Mouse (Mus musculus): ENCODE results near the gene Cmss1. TPM values are rescaled to one million over a fixed set of nuclear protein-coding genes. Genes with fewer than 3 reads are reported as not detected.

Gene Cmss1
- total RNA-seq, 2 experiments from 2014 or later, result 16.2 to 16.3 TPM

- DNase-seq (ENCODE audit: low spot score in 2 of 2), result no peak
- no peak for TF ChIP-seq CTCF (conservative IDR thresholded peaks at IDR 0.05)
- no peak overlapping the region for H3K4me3 ChIP-seq
- H3K27ac ChIP-seq, result no peak overlapping the region
Observed at GRCm38 (mm10) chr16:57530547-57530946, 76.1 kb downstream of the Cmss1 start.

GRCm38 (mm10) chr16:57528457-57528856 is 78.2 kb downstream of the Cmss1 start:
- TF ChIP-seq CTCF (conservative IDR thresholded peaks at IDR 0.05), result no peak

GRCm38 (mm10) chr16:57526893-57527292 is 79.8 kb downstream of the Cmss1 start:
- no peak overlapping the region for H3K4me3 ChIP-seq
- no peak for TF ChIP-seq CTCF (conservative IDR thresholded peaks at IDR 0.05)
- DNase-seq (ENCODE audit: low spot score in 2 of 2), result no peak
- H3K27ac ChIP-seq, result no peak overlapping the region

More at GRCm38 (mm10) chr16:57528457-57528856, 78.2 kb downstream of the Cmss1 start:
- Histone ChIP-seq H3K4me3 (no peak overlapping the region), H3K27ac (no peak overlapping the region)
- DNase-seq (ENCODE audit: low spot score in 2 of 2), result no peak

GRCm38 (mm10) chr16:57525476-57525875 is 81.2 kb downstream of the Cmss1 start:
- no peak overlapping the region for H3K4me3 ChIP-seq
- no peak for TF ChIP-seq CTCF (conservative IDR thresholded peaks at IDR 0.05)
- no peak overlapping the region for H3K27ac ChIP-seq
- no peak for DNase-seq (ENCODE audit: low spot score in 2 of 2)

DNA sequence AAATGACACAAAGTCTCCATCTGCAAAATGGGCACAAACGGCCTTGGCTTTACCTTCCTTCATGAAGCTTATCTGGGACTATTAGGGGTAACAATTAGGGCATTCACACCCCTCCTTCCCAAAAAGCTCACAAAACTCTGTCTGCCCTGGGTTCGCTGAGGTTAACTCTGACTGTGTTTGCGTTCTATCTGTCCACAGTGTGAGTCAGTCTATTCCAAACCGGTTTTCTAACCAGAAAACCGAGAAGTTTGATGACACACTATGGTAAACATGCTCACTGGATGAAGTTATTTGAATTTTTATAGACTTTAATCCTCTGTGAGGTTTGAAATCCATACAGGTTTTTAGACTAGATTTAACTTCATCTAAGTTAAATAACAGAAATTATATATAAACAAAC is 81.6 kb downstream of the Cmss1 start:
- no peak for TF ChIP-seq CTCF (conservative IDR thresholded peaks at IDR 0.05)
- H3K27ac ChIP-seq, result no peak overlapping the region
- DNase-seq (ENCODE audit: low spot score in 2 of 2), result no peak
- H3K4me3 ChIP-seq, result no peak overlapping the region

DNA sequence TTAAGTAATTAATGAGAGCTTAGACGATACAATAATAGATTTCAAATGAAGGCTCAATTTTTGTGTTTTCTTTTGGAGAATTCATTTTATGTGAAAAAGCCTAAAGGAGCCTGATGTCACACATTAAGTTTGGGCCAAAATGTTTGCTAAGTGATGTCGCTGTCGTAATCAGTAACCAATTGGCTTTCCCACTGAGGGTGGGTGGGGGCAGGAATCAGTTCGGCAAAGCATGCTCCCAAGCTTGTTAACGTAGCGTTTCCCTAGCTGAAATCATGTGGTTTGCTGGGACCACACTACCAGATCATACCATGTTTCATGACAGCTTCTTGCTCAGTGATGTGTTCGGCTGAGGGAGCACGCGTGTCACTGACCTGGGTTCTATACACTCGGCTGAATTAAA is 91.0 kb downstream of the Cmss1 start:
- no peak for DNase-seq (ENCODE audit: low spot score in 2 of 2)
- no peak overlapping the region for H3K27ac ChIP-seq
- TF ChIP-seq CTCF (conservative IDR thresholded peaks at IDR 0.05), result no peak
- no peak overlapping the region for H3K4me3 ChIP-seq

GRCm38 (mm10) chr16:57514371-57514770 is 92.3 kb downstream of the Cmss1 start:
- TF ChIP-seq CTCF (conservative IDR thresholded peaks at IDR 0.05), result no peak
- Histone ChIP-seq H3K4me3 (no peak overlapping the region), H3K27ac (no peak overlapping the region)
- DNase-seq (ENCODE audit: low spot score in 2 of 2), result no peak

DNA sequence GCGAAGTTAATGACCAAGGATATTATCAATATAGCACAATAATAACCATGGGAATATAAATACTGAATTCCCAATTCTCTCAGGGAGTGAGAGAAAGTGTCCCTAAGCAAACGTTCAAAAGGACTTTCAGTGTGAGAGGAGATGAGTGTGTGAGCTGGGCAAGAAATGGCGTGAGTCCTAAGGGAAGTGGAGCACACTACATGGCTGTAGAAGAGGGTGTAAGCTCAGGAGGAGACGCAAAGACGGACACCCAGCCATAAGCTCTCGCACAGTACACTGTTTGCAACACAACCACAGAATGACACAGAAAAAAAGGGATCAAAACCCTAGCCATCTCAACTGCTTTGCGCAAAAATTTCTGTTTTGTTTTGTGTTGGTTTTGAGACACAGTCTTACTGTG is 93.1 kb downstream of the Cmss1 start:
- TF ChIP-seq CTCF (conservative IDR thresholded peaks at IDR 0.05), result no peak
- Histone ChIP-seq H3K27ac (no peak overlapping the region), H3K4me3 (no peak overlapping the region)
- no peak for DNase-seq (ENCODE audit: low spot score in 2 of 2)

DNA sequence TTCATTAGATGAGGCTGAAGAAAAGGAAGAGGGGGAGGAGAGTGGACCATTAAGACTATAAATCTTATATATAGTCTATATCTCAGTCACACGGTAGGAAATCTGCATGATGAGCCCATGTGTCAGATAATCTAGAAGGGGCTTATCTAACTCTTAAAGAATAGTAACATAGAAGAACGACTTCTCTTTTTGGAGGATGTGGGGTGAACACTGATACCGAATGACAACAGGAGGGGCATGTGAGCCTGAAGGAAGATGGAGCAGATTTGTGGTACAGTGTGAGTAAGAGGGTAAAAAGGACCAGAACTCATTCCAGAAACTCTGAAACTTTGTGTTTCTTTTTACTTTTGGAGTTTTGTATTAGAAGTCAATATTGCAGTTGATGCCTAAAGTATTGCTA is 97.6 kb downstream of the Cmss1 start:
- Histone ChIP-seq H3K4me3 (no peak overlapping the region), H3K27ac (no peak overlapping the region)
- no peak for DNase-seq (ENCODE audit: low spot score in 2 of 2)
- no peak for TF ChIP-seq CTCF (conservative IDR thresholded peaks at IDR 0.05)

DNA sequence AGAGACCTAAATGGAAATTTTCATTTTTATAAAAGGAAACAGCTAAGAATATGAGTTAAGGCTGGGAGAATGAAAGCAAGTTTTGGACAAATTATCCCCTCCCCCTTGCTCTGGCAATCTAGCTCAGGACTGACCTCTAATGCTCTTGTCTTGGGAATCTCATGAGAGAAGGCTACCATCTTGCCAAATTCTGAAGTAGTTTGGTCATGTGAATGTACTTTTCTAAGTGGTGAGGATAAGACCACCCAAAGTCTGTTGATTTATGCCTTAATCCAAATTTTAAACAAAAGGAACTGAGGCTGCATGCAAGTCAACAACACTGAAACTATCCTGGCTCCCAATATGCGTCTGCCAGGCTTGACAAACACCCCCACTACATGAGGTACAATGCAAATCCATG is 98.3 kb downstream of the Cmss1 start:
- no peak for TF ChIP-seq CTCF (conservative IDR thresholded peaks at IDR 0.05)
- Histone ChIP-seq H3K27ac (no peak overlapping the region), H3K4me3 (no peak overlapping the region)
- DNase-seq (ENCODE audit: low spot score in 2 of 2), result no peak

DNA sequence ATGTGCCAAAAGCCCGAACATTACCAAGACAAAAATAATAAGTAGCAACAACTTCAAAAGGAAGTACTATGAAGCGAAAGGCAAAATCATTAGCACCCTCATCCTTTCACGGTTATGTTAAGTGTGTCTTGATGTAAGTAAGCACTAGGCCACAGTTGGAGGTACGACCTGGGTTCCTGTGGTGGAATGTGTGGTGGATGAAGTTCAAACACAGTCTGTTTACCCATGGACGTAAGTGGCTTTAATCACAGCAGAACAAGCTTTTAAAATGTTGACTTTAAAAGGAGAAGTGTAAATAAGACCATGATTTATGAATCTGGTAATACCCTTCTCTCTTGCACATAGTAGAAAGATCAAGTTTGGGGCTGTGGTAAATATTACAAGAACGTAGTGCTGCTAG is 100.5 kb downstream of the Cmss1 start:
- Histone ChIP-seq H3K27ac (no peak overlapping the region), H3K4me3 (no peak overlapping the region)
- no peak for TF ChIP-seq CTCF (conservative IDR thresholded peaks at IDR 0.05)
- no peak for DNase-seq (ENCODE audit: low spot score in 2 of 2)

DNA sequence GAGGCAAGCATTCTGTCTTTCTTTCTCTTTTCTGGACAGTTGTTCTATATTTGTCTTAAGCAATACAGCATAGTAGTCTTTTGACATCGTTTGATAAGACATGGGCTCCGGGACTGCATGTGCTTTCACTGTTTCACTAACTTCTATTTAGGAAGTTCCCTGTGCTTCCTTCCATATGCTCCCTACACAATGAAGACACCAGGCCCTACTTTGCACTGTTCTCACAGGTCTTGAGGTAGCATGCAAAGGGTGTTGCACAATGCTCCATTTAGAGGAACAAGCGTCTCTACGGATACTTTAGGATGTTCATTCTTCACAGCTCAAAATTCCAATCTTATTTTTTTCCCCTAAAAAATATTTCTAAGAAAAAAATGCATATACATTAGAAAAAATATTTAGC is 101.9 kb downstream of the Cmss1 start:
- no peak overlapping the region for H3K4me3 ChIP-seq
- DNase-seq (ENCODE audit: low spot score in 2 of 2), result no peak
- no peak overlapping the region for H3K27ac ChIP-seq
- no peak for TF ChIP-seq CTCF (conservative IDR thresholded peaks at IDR 0.05)

GRCm38 (mm10) chr16:57502761-57503160 is 103.9 kb downstream of the Cmss1 start:
- no peak overlapping the region for H3K4me3 ChIP-seq
- TF ChIP-seq CTCF (conservative IDR thresholded peaks at IDR 0.05), result no peak
- H3K27ac ChIP-seq, result no peak overlapping the region
- no peak for DNase-seq (ENCODE audit: low spot score in 2 of 2)

- DNase-seq (ENCODE audit: low spot score in 2 of 2), result no peak
- no peak for TF ChIP-seq CTCF (conservative IDR thresholded peaks at IDR 0.05)
Observed at GRCm38 (mm10) chr16:57502230-57502629, 104.4 kb downstream of the Cmss1 start.

DNA sequence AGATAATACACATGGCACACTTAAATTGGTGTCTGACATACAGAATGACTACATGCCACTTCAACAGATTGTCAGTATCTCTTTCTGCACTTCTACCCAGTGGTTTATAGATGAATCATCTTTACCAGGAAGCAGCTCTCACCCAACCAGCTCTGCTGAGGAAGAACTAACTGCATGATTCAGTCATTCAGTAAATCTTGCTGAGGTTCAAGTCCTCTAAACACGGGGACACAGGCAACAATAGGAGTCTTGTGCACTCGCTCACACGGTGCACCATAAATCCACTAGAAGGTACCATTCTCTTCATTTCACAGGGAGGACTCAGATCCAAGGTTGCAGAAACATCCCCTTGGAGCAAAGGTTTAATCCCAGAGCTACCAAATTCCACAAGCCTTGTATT is 105.8 kb downstream of the Cmss1 start:
- TF ChIP-seq CTCF (conservative IDR thresholded peaks at IDR 0.05), result no peak
- no peak overlapping the region for H3K4me3 ChIP-seq
- no peak for DNase-seq (ENCODE audit: low spot score in 2 of 2)
- H3K27ac ChIP-seq, result no peak overlapping the region

More at GRCm38 (mm10) chr16:57502230-57502629, 104.4 kb downstream of the Cmss1 start:
- no peak overlapping the region for H3K4me3 ChIP-seq
- H3K27ac ChIP-seq, result no peak overlapping the region
